Mouse (Mus musculus) lung, embryonic 14.5 days (tissue): Measurements from ENCODE around the gene Glod4. TPM values are rescaled to one million over a fixed set of nuclear protein-coding genes. Genes with fewer than 3 reads are reported as not detected.
A peak's percentile ranks its signal among the peaks of the same experiment; 100 is the strongest.

Experiments used
- ATAC-seq: fragments of 200-750 bp; cut with Nextera tagmentation; 2 replicates; pipeline ENCODE4 v1.8.0; 2017; ENCODE audit warnings: mild to moderate bottlenecking, moderate TSS enrichment, moderate library complexity; ENCODE audit not compliant: insufficient read depth
- DNase-seq: peaks from one replicate; pipeline ENCODE4 v3.0.0-alpha.2; 2015
- H3K27ac ChIP-seq: fragments of 300-500 bp; sonication (generic); 2 replicates; pipeline ENCODE4 v1.5.1; 2014; ENCODE audit warnings: low read depth, mild to moderate bottlenecking, moderate library complexity
- H3K27me3 ChIP-seq: fragments of 300-500 bp; sonication (generic); 2 replicates; pipeline ENCODE4 v1.6.1; 2014; ENCODE audit warnings: low read length, control low read depth; ENCODE audit not compliant: insufficient read depth
- H3K36me3 ChIP-seq: fragments of 300-500 bp; sonication (generic); 2 replicates; pipeline ENCODE4 v1.6.1; 2014; ENCODE audit warnings: control low read depth; ENCODE audit not compliant: insufficient read depth
- H3K4me1 ChIP-seq: fragments of 300-500 bp; sonication (generic); 2 replicates; pipeline ENCODE4 v1.6.1; 2014; ENCODE audit warnings: antibody characterized with exemption, control low read depth; ENCODE audit not compliant: insufficient read depth
- H3K4me2 ChIP-seq: fragments of 300-500 bp; sonication (generic); 2 replicates; pipeline ENCODE4 v1.6.1; 2014; ENCODE audit warnings: mild to moderate bottlenecking
- H3K4me3 ChIP-seq: fragments of 300-500 bp; sonication (generic); 2 replicates; pipeline ENCODE4 v1.5.1; 2014; ENCODE audit warnings: low read depth, low read length
- H3K9ac ChIP-seq: fragments of 300-500 bp; sonication (generic); 2 replicates; pipeline ENCODE4 v1.6.1; 2014
- H3K9me3 ChIP-seq: fragments of 300-500 bp; sonication (generic); 2 replicates; pipeline ENCODE4 v1.6.1; 2016; ENCODE audit warnings: low read depth, low read length, control low read depth
- CTCF ChIP-seq: IDR thresholded peaks from 2 replicates; pipeline ENCODE4 v1.5.1; 2016; ENCODE audit warnings: antibody characterized with exemption, low read depth
- WGBS: fragments of 180-500 bp; shearing (Covaris S2); extraction: QIAGEN DNeasy Blood & Tissue Kit; methylation state at CpG from one replicate; pipeline ENCODE4 v1.1.7; 2014; 5-methylcytosine and 5-hydroxymethylcytosine counted together
- polyA plus RNA-seq: library from polyadenylated mRNA; unstranded; fragments of >200 nt; fragmentation: Nextera tagmentation; extraction: Ambion mirVana; gene quantifications from 2 replicates; pipeline ENCODE4 v1.2.1, GENCODE M21; 2014

Glod4 gene
- polyA plus RNA-seq, result 131 and 152 TPM in 2 replicates

- H3K4me2 ChIP-seq, result peak within 1 kb of the TSS; percentile 85
- H3K9ac ChIP-seq, result peak within 1 kb of the TSS; percentile 85
- no peaks in the 10 kb centered on the region for H3K27me3 ChIP-seq
- DNase-seq (peak; percentile 97), ATAC-seq (peak; percentile 88)
- peak within 1 kb of the TSS; percentile 73 for H3K27ac ChIP-seq
- under 1% methylated on average over 61 of the region's 61 CpGs for WGBS
- H3K36me3 ChIP-seq, result peaks cover 30% of the 10 kb centered on the region
- no peaks in the 10 kb centered on the region for H3K4me1 ChIP-seq
- peak within 1 kb of the TSS; percentile 93 for H3K4me3 ChIP-seq
- TF ChIP-seq CTCF, result no peak
- no peaks in the 10 kb centered on the region for H3K9me3 ChIP-seq
Measured at GRCm38 (mm10) chr11:76242901-76243810, at the start of gene Glod4, which contains the start of gene Mrm3. Glod4 (minus strand) TSS chr11:76243725. Mrm3 (plus strand) TSS chr11:76243715.

- H3K36me3 ChIP-seq, result no peaks in the 10 kb centered on the region
- 55% methylated on average over 6 of the region's 6 CpGs for WGBS
- no peak; the same call in 1 of the 2 replicates for ATAC-seq
- peak overlapping the region; percentile 16; the same call in 1 of the 2 replicates for H3K9ac ChIP-seq
- peak overlapping the region; percentile 94 for H3K27ac ChIP-seq
- peak; percentile 77 for DNase-seq
- no peaks in the 10 kb centered on the region for H3K9me3 ChIP-seq
- H3K4me2 ChIP-seq, result peak overlapping the region; percentile 47
- no peak for TF ChIP-seq CTCF
- peaks cover 30% of the 10 kb centered on the region for H3K4me1 ChIP-seq
- no peaks in the 10 kb centered on the region for H3K27me3 ChIP-seq
- H3K4me3 ChIP-seq, result no peak overlapping the region
Measured at GRCm38 (mm10) chr11:76292831-76293230, 49.3 kb upstream of the Glod4 start.

GRCm38 (mm10) chr11:76292398-76292797, 48.9 kb upstream of the Glod4 start:
- H3K36me3 ChIP-seq, result no peaks in the 10 kb centered on the region
- H3K27me3 ChIP-seq, result no peaks in the 10 kb centered on the region
- peak overlapping the region; percentile 94 for H3K27ac ChIP-seq
- no peak overlapping the region for H3K4me3 ChIP-seq
- no peaks in the 10 kb centered on the region for H3K9me3 ChIP-seq
- H3K9ac ChIP-seq, result peak overlapping the region; percentile 16; the same call in 1 of the 2 replicates
- peak overlapping the region; percentile 47 for H3K4me2 ChIP-seq
- 21% methylated on average over 15 of the region's 15 CpGs for WGBS
- peaks cover 30% of the 10 kb centered on the region for H3K4me1 ChIP-seq
- peak; percentile 65; the same call in 1 of the 2 replicates for ATAC-seq
- DNase-seq, result peak; percentile 93
- no peak for TF ChIP-seq CTCF

GRCm38 (mm10) chr11:76291960-76292359, 48.4 kb upstream of the Glod4 start:
- no peaks in the 10 kb centered on the region for H3K9me3 ChIP-seq
- H3K4me3 ChIP-seq, result no peak overlapping the region
- TF ChIP-seq CTCF, result no peak
- H3K9ac ChIP-seq, result peak overlapping the region; percentile 16; the same call in 1 of the 2 replicates
- peak; percentile 59; the same call in 1 of the 2 replicates for ATAC-seq
- H3K36me3 ChIP-seq, result no peaks in the 10 kb centered on the region
- WGBS, result 33% methylated on average over 4 of the region's 4 CpGs
- peak overlapping the region; percentile 47 for H3K4me2 ChIP-seq
- H3K27me3 ChIP-seq, result no peaks in the 10 kb centered on the region
- peak; percentile 67 for DNase-seq
- peaks cover 31% of the 10 kb centered on the region for H3K4me1 ChIP-seq
- peak overlapping the region; percentile 94 for H3K27ac ChIP-seq

GRCm38 (mm10) chr11:76290367-76290766, 46.8 kb upstream of the Glod4 start:
- Histone ChIP-seq H3K4me2 (no peak overlapping the region), H3K27ac (peak overlapping the region; percentile 22; the same call in 1 of the 2 replicates), H3K9me3 (no peaks in the 10 kb centered on the region), H3K9ac (no peak overlapping the region), H3K4me1 (peaks cover 37% of the 10 kb centered on the region), H3K4me3 (no peak overlapping the region), H3K36me3 (no peaks in the 10 kb centered on the region), H3K27me3 (no peaks in the 10 kb centered on the region)
- TF ChIP-seq CTCF, result no peak
- WGBS, result 37% methylated on average over 11 of the region's 11 CpGs
- DNase-seq, result peak; percentile 32
- no peak for ATAC-seq

GRCm38 (mm10) chr11:76288645-76289044, 45.1 kb upstream of the Glod4 start:
- 77% methylated on average over 6 of the region's 6 CpGs for WGBS

GRCm38 (mm10) chr11:76287301-76287700, 43.8 kb upstream of the Glod4 start:
- peaks cover 14% of the 10 kb centered on the region for H3K4me1 ChIP-seq
- WGBS, result 37% methylated on average over 10 of the region's 10 CpGs
- no peak for DNase-seq

More at GRCm38 (mm10) chr11:76288645-76289044, 45.1 kb upstream of the Glod4 start:
- no peak for TF ChIP-seq CTCF
- no peaks in the 10 kb centered on the region for H3K9me3 ChIP-seq
- H3K4me2 ChIP-seq, result no peak overlapping the region
- DNase-seq (no peak), ATAC-seq (no peak)
- H3K4me1 ChIP-seq, result peaks cover 27% of the 10 kb centered on the region
- H3K27me3 ChIP-seq, result no peaks in the 10 kb centered on the region
- H3K4me3 ChIP-seq, result no peak overlapping the region
- no peak overlapping the region for H3K9ac ChIP-seq
- H3K36me3 ChIP-seq, result no peaks in the 10 kb centered on the region
- no peak overlapping the region for H3K27ac ChIP-seq

More at GRCm38 (mm10) chr11:76287301-76287700, 43.8 kb upstream of the Glod4 start:
- Histone ChIP-seq H3K9ac (no peak overlapping the region), H3K4me2 (no peak overlapping the region), H3K27ac (no peak overlapping the region), H3K27me3 (no peaks in the 10 kb centered on the region), H3K4me3 (no peak overlapping the region), H3K36me3 (no peaks in the 10 kb centered on the region), H3K9me3 (no peaks in the 10 kb centered on the region)
- no peak for TF ChIP-seq CTCF
- no peak for ATAC-seq
